Mouse (Mus musculus): ENCODE data around the gene Jmjd8.

- peak; percentile 83; the same call in 1 of the 2 replicates for TF ChIP-seq POLR2A (IDR thresholded peaks at IDR 0.05; ENCODE audit: borderline replicate concordance, control insufficient read depth, low read depth, low read length)
- TF ChIP-seq CTCF (IDR thresholded peaks at IDR 0.05; ENCODE audit: control insufficient read depth, insufficient read depth, low read length) = 0 out of 2 replicates have a peak, but pooled peaks have one; percentile 0
These were observed 46.8 kb downstream of the Jmjd8 start for GRCm38 (mm10) chr17:25875171-25876136.
